Mouse (Mus musculus) embryonic facial prominence, embryonic 11.5 days (tissue): ENCODE results near the gene Nsmf. TPM values are rescaled to one million over a fixed set of nuclear protein-coding genes. Genes with fewer than 3 reads are reported as not detected.

Experiments used
- ATAC-seq: fragments of 200-750 bp; cut with Nextera tagmentation; replicated peaks from 2 replicates; pipeline ENCODE4 v1.8.0; 2017; ENCODE audit warnings: low read depth; ENCODE audit not compliant: insufficient number of reproducible peaks, low FRiP score, low TSS enrichment
- DNase-seq: peaks from one replicate; pipeline ENCODE4 v3.0.0-alpha.2; 2015; ENCODE audit warnings: low spot score
- H3K27ac ChIP-seq: fragments of 300-500 bp; sonication (generic); replicated peaks from 2 replicates; pipeline ENCODE4 v1.5.1; 2014; ENCODE audit warnings: mild to moderate bottlenecking, low read depth, low read length, control low read depth
- H3K27me3 ChIP-seq: fragments of 300-500 bp; sonication (generic); 2 replicates; pipeline ENCODE4 v1.6.1; 2014; ENCODE audit warnings: mild to moderate bottlenecking, low read length, moderate library complexity, mixed read lengths; ENCODE audit not compliant: control insufficient read depth, insufficient read depth
- H3K36me3 ChIP-seq: fragments of 300-500 bp; sonication (generic); replicated peaks from 2 replicates; pipeline ENCODE4 v1.6.1; 2014; ENCODE audit warnings: low read depth, mild to moderate bottlenecking, low read length, moderate library complexity, mixed read lengths; ENCODE audit not compliant: control insufficient read depth, insufficient read depth
- H3K4me1 ChIP-seq: fragments of 300-500 bp; sonication (generic); 2 replicates; pipeline ENCODE4 v1.6.1; 2014; ENCODE audit warnings: low read length, mixed read lengths; ENCODE audit not compliant: control insufficient read depth, insufficient read depth
- H3K4me2 ChIP-seq: fragments of 300-500 bp; sonication (generic); 2 replicates; pipeline ENCODE4 v1.6.1; 2014; ENCODE audit warnings: low read depth, mild to moderate bottlenecking, control low read depth, low read length, moderate library complexity
- H3K4me3 ChIP-seq: fragments of 300-500 bp; sonication (generic); 2 replicates; pipeline ENCODE4 v1.5.1; 2014; ENCODE audit warnings: low read depth, low read length, control low read depth
- H3K9ac ChIP-seq: fragments of 300-500 bp; sonication (generic); replicated peaks from 2 replicates; pipeline ENCODE4 v1.6.1; 2014; ENCODE audit warnings: mild to moderate bottlenecking, control low read depth, low read length
- H3K9me3 ChIP-seq: fragments of 300-500 bp; sonication (generic); replicated peaks from 2 replicates; pipeline ENCODE4 v1.6.1; 2016; ENCODE audit warnings: mild to moderate bottlenecking, low read length, inconsistent platforms, mixed read lengths; ENCODE audit not compliant: control insufficient read depth
- WGBS: fragments of 180-500 bp; shearing (Covaris S2); extraction: QIAGEN DNeasy Blood & Tissue Kit; methylation state at CpG from one replicate; pipeline ENCODE4 v1.1.7; 2014; 5-methylcytosine and 5-hydroxymethylcytosine counted together
- polyA plus RNA-seq: library from polyadenylated mRNA; unstranded; fragments of >200 nt; fragmentation: Nextera tagmentation; extraction: Ambion mirVana; gene quantifications from 2 replicates; pipeline ENCODE4 v1.2.1, GENCODE M21; 2014

The Nsmf gene
- polyA plus RNA-seq = 29.5 and 36.2 TPM in 2 replicates

DNA sequence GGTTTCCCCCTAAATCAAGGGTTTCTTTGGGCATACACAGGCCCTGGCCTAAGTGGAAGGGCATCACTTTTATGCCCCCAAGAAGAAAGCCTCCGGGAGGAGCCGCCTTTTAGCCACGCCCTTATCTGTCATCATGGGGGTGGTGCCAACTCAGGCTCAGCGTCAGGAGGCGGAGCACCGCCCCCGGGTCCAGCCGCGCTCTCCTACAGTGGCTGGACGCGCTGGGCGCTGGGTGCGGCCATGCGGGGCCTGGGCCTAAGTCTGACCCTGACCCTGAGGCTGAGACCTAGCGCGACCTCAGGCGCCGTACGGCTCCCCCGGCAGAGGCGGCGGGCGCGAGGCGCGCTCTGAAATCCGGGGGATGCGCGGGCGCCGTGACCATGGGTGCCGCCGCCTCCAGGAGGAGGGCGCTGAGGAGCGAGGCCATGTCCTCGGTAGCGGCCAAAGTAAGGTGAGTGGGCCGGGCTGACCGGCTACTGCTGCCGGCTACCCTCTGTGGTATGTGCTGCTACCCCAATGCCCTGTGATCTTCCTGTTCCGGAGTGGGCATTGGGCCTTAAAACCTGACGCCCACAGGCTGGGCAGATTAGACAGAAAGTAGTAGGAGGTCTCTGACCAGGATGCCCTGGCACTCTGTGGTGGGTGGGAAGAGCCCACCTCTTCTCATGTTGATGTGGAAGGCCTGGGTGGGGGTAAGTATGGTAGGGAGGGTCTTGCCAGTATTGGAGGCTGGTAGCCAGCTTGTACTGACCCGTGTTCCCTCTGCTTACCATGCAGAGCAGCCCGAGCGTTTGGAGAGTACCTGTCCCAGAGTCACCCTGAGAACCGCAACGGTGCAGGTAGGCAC lies at the start of gene Nsmf:
Nsmf (plus strand) TSS at position 135 of the 847 bp plus-strand sequence.
- peak; percentile 87 for ATAC-seq
- H3K9me3 ChIP-seq = no peaks in the 10 kb centered on the region
- H3K4me1 ChIP-seq = peaks cover 4% of the 10 kb centered on the region; the same call in 1 of the 2 replicates
- H3K27me3 ChIP-seq = no peaks in the 10 kb centered on the region
- peak within 1 kb of the TSS; percentile 81 for H3K4me3 ChIP-seq
- peak; percentile 88 for DNase-seq
- H3K9ac ChIP-seq = peak within 1 kb of the TSS; percentile 86
- 5% methylated on average over 47 of the region's 47 CpGs for WGBS
- peak within 1 kb of the TSS; percentile 47; the same call in 1 of the 2 replicates for H3K27ac ChIP-seq
- H3K4me2 ChIP-seq = peak within 1 kb of the TSS; percentile 82
- H3K36me3 ChIP-seq = no peaks in the 10 kb centered on the region

- no peak overlapping the region for H3K27ac ChIP-seq
- no peak overlapping the region for H3K4me2 ChIP-seq
- no peak overlapping the region for H3K4me3 ChIP-seq
- DNase-seq (no peak), ATAC-seq (no peak)
- H3K9me3 ChIP-seq = no peaks in the 10 kb centered on the region
- no peak overlapping the region for H3K9ac ChIP-seq
- no peaks in the 10 kb centered on the region for H3K27me3 ChIP-seq
- H3K4me1 ChIP-seq = no peaks in the 10 kb centered on the region
- H3K36me3 ChIP-seq = no peaks in the 10 kb centered on the region
- 77% methylated on average over 1 of the region's 1 CpGs for WGBS
These were observed 47.4 kb upstream of the Nsmf start for GRCm38 (mm10) chr2:25006767-25007166.

GRCm38 (mm10) chr2:25008250-25008649 lies 45.9 kb upstream of the Nsmf start:
- Histone ChIP-seq H3K9ac (no peak overlapping the region), H3K9me3 (no peaks in the 10 kb centered on the region)

GRCm38 (mm10) chr2:25022678-25023077 lies 31.5 kb upstream of the Nsmf start:
- Histone ChIP-seq H3K4me1 (no peaks in the 10 kb centered on the region), H3K4me2 (no peak overlapping the region), H3K27me3 (no peaks in the 10 kb centered on the region), H3K4me3 (no peak overlapping the region), H3K9me3 (no peaks in the 10 kb centered on the region), H3K9ac (no peak overlapping the region), H3K36me3 (no peaks in the 10 kb centered on the region), H3K27ac (no peak overlapping the region)
- ATAC-seq = no peak
- WGBS = 89% methylated on average over 1 of the region's 1 CpGs
- DNase-seq = no peak

More at GRCm38 (mm10) chr2:25008250-25008649, 45.9 kb upstream of the Nsmf start:
- Histone ChIP-seq H3K4me1 (no peaks in the 10 kb centered on the region), H3K4me2 (no peak overlapping the region), H3K4me3 (no peak overlapping the region), H3K27ac (no peak overlapping the region), H3K27me3 (no peaks in the 10 kb centered on the region), H3K36me3 (no peaks in the 10 kb centered on the region)
- DNase-seq = no peak
- no peak for ATAC-seq

GRCm38 (mm10) chr2:25025109-25025508 lies 29.0 kb upstream of the Nsmf start:
- Histone ChIP-seq H3K9ac (no peak overlapping the region), H3K4me1 (no peaks in the 10 kb centered on the region), H3K27ac (no peak overlapping the region), H3K36me3 (no peaks in the 10 kb centered on the region), H3K4me3 (no peak overlapping the region), H3K4me2 (no peak overlapping the region), H3K27me3 (no peaks in the 10 kb centered on the region), H3K9me3 (no peaks in the 10 kb centered on the region)
- DNase-seq = no peak
- WGBS = 69% methylated on average over 1 of the region's 1 CpGs
- ATAC-seq = no peak

DNA sequence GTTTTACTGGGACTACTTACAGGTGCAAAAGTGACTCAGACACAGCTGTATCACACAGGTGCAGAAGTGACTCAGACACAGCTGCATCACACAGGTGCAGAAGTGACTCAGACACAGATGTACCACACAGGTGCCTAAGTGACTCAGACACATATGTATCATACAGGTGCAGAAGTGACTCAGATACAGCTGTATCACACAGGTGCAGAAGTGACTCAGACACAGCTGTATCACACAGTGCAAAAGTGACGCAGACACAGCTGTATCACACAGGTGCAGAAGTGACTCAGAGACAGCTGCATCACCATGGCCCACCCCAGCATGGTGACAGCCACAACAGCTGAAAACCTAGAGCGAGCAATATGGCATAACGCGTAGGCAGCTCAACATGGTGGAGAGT lies 19.2 kb upstream of the Nsmf start:
- Histone ChIP-seq H3K9ac (no peak overlapping the region), H3K27ac (no peak overlapping the region), H3K27me3 (no peaks in the 10 kb centered on the region), H3K4me3 (no peak overlapping the region), H3K9me3 (no peaks in the 10 kb centered on the region), H3K36me3 (no peaks in the 10 kb centered on the region), H3K4me2 (no peak overlapping the region), H3K4me1 (no peaks in the 10 kb centered on the region)
- 89% methylated on average over 4 of the region's 4 CpGs for WGBS
- ATAC-seq = no peak
- DNase-seq = no peak

DNA sequence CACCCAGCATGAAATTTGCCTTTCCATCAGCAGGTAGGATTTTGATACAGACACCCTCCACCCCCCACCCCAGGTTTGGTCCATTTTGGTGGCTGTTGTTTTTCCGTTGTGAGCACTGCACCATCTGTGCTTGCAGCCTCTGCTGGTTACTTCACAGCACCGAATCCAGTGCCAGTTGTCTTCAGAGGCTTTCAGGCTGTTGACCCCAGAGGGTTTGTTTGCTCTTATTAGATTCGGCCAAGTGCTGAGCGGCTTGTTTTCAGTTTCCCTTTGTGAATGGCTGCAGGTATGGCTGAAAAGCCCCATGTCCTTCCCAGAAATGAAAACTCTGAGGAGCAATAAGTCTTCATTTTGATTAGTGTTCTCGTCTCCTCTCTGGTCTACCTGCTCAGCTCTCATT lies 14.1 kb upstream of the Nsmf start:
- H3K4me1 ChIP-seq = no peaks in the 10 kb centered on the region
- no peak overlapping the region for H3K9ac ChIP-seq
- no peak for DNase-seq
- WGBS = 87% methylated on average over 5 of the region's 5 CpGs
- no peak overlapping the region for H3K4me3 ChIP-seq
- ATAC-seq = no peak
- no peaks in the 10 kb centered on the region for H3K27me3 ChIP-seq
- H3K4me2 ChIP-seq = no peak overlapping the region
- no peaks in the 10 kb centered on the region for H3K36me3 ChIP-seq
- H3K27ac ChIP-seq = no peak overlapping the region
- H3K9me3 ChIP-seq = no peaks in the 10 kb centered on the region

- DNase-seq = no peak
- Histone ChIP-seq H3K27ac (no peak overlapping the region), H3K4me3 (no peak overlapping the region), H3K27me3 (no peaks in the 10 kb centered on the region), H3K9me3 (no peaks in the 10 kb centered on the region), H3K4me2 (no peak overlapping the region), H3K4me1 (peaks cover 4% of the 10 kb centered on the region; the same call in 1 of the 2 replicates), H3K9ac (no peak overlapping the region), H3K36me3 (no peaks in the 10 kb centered on the region)
- WGBS = 86% methylated on average over 7 of the region's 7 CpGs
- ATAC-seq = no peak
These were observed 3.2 kb upstream of the Nsmf start for GRCm38 (mm10) chr2:25050921-25051320.
